8 mouse cellular contexts compared by ENCODE assay signal in genomic region chr13:23698300-23698693, GRCm38 (mm10). TPM values are rescaled to one million over a fixed set of nuclear protein-coding genes. Genes with fewer than 3 reads are reported as not detected.
A peak's percentile ranks its signal among the peaks of the same experiment; 100 is the strongest.
DNase-seq lines count a peak whose midpoint lies in the region; ATAC-seq lines count a peak whose summit lies in the region.

TSS of gene Hist1h4c (minus strand) at chr13:23698454.

- peak within 1 kb of the TSS; percentile 77 for H3K4me2 ChIP-seq in intestine, embryonic 14.5 days (ENCODE audit: low read length)

- ATAC-seq in intestine, embryonic 14.5 days (replicated peaks; ENCODE audit: low FRiP score, low TSS enrichment, low read depth), result peak; percentile 95

- H3K27ac ChIP-seq in intestine, embryonic 14.5 days (ENCODE audit: low read depth), result peak within 1 kb of the TSS; percentile 91

- H3K9ac ChIP-seq in intestine, embryonic 14.5 days (ENCODE audit: low read length), result peak within 1 kb of the TSS; percentile 69

- H3K4me3 ChIP-seq in intestine, embryonic 14.5 days (ENCODE audit: low read depth, low read length), result peak within 1 kb of the TSS; percentile 50

- intact Hi-C loops in left cerebral cortex, postnatal 14 days (cut with DNase I), result loop anchor here (1.0 to 5.0 kb wide), 3 partner anchors 14 to 116 kb away; partner anchors contain the start of genes Hist1h1e, Hist1h2bc, Hist1h2be and Hist1h4d

- H3K36me3 ChIP-seq in intestine, embryonic 14.5 days (ENCODE audit: control insufficient read depth, insufficient read depth, low read length), result no peaks in the 10 kb centered on the region

- WGBS in intestine, embryonic 14.5 days, result under 1% methylated on average over 22 of the region's 22 CpGs

- DNase-seq in adrenal gland, adult 18-20 months (ENCODE audit: low spot score in 2 of 2), result peak; percentile 99 to 100
- peak; percentile 96 for DNase-seq in embryo, embryonic 11 days
- DNase-seq in gastrocnemius, postnatal 25 days, result peak; percentile 96
- peak; percentile 100 for DNase-seq in intestine, embryonic 14.5 days (ENCODE audit: low spot score)
- DNase-seq in left cerebral cortex, postnatal 14 days (ENCODE audit: low spot score in 2 of 2), result peak; percentile 99
- peak; percentile 98 for DNase-seq in mesoderm, embryonic 11.5 days (ENCODE audit: low read depth, low spot score)
- peak; percentile 95 to 97 for DNase-seq in right cerebral cortex, postnatal 36 days (ENCODE audit: low spot score in 2 of 2)
- peak; percentile 100 for DNase-seq in yolk sac, embryonic 10.5 days (ENCODE audit: low spot score)

- H3K27me3 ChIP-seq in intestine, embryonic 14.5 days (replicated peaks; ENCODE audit: control insufficient read depth, insufficient read depth, low read length), result no peaks in the 10 kb centered on the region

- H3K9me3 ChIP-seq in intestine, embryonic 14.5 days (ENCODE audit: control insufficient read depth, low read length), result no peaks in the 10 kb centered on the region

- peaks cover 13% of the 10 kb centered on the region; the same call in 1 of the 2 replicates for H3K4me1 ChIP-seq in intestine, embryonic 14.5 days (replicated peaks; ENCODE audit: control insufficient read depth, insufficient read depth, low read length)

RNA-seq across cellular contexts. Expression of gene Hist1h4c, which starts in this region (rescaled TPM):
- total RNA-seq in adrenal gland, adult 18-20 months (2021), result 10 to 100 TPM; 79.0 to 94.6 TPM
- 10 to 100 TPM; 53.1 to 63.8 TPM for total RNA-seq in gastrocnemius, postnatal 25 days (2021)
- 6.7 and 10.4 TPM in 2 replicates for polyA plus RNA-seq in intestine, embryonic 14.5 days (2014; fragmentation: Nextera tagmentation; extraction: Ambion mirVana)
- total RNA-seq in left cerebral cortex, postnatal 14 days (2021), result 100 to 1,000 TPM; 100 to 103 TPM

Comparison
In these comparisons a context has a peak if more than half of its experiments do, and no peak if none do; other contexts are left out.
1. Peak in every context shown above with its lines: DNase-seq, ATAC-seq, H3K4me3 ChIP-seq and H3K27ac ChIP-seq.